Mouse (Mus musculus) lung, postnatal 25 days (tissue): ENCODE results near the gene Abhd4.

Experiments used
- DNase-seq: peaks from one replicate; pipeline ENCODE4 v3.0.0; 2022; ENCODE audit warnings: low spot score

Abhd4 gene

GRCm38 (mm10) chr14:54284839-54285238 is 30.9 kb downstream of the Abhd4 start, which contains the start of gene Olfr49:
Gene Olfr49 (minus strand): TSS chr14:54284939.
- no peak for DNase-seq

- DNase-seq: peak; percentile 5
Observed at GRCm38 (mm10) chr14:54300136-54300535, 46.1 kb downstream of the Abhd4 start.

- DNase-seq: no peak
Observed at GRCm38 (mm10) chr14:54300676-54301075, 46.7 kb downstream of the Abhd4 start.

GRCm38 (mm10) chr14:54311763-54312162 is 57.8 kb downstream of the Abhd4 start:
- no peak for DNase-seq
